ENCODE assay signal across 29 mouse cellular contexts in the genomic region with DNA sequence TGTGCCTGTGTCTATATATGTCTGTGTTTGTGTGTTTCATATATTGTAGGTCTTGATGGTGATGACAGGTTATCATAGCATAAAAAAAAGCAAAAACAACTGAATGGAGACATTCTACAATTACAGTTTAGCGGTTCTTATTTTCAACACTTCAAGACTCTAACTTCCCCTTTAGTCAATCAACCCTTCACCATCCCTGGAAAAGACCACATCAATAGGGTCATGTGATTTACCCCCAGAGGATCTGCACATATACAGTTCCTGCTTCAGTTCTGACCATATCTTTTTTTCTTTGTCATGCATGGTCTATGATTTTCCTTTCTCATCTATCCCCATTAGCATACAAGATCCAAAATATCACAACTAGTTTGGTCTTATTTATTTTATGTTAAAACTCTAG.
"Had no signal": no experiment of that assay in that cellular context is flagged by ENCODE, and none has a peak within 500 bp of the region (broad histone marks: within the 10 kb centered on the region; RNA-seq: fewer than 3 reads in every experiment).

No protein-coding gene starts in this region.

- ATAC-seq: hindbrain, embryonic 16.5 days; inflammation-experienced regulatory T-cells, adult 6 months; intestine, embryonic 16.5 days had no signal

- H3K27ac ChIP-seq: gastrocnemius, adult 2 months; heart, adult 2 months; heart, embryonic 13.5 days; heart, embryonic 15.5 days; hindbrain, embryonic 10.5 days; hindbrain, embryonic 12.5 days; hindbrain, embryonic 14.5 days; layer of hippocampus, adult 2 months; left cerebral cortex, adult 2 months; limb, embryonic 10.5 days; limb, embryonic 12.5 days; liver, embryonic 14.5 days had no signal

- H3K36me3 ChIP-seq: heart, embryonic 13.5 days; heart, embryonic 15.5 days; hindbrain, embryonic 10.5 days; hindbrain, embryonic 12.5 days; limb, embryonic 10.5 days; limb, embryonic 12.5 days had no signal

- DNase-seq: gastrocnemius, adult 2 months; gastrocnemius, postnatal 10 days; gastrocnemius, postnatal 25 days; heart, adult 11 months; heart, adult 2 months; heart, postnatal 14 days; heart, postnatal 36 days; kidney, adult 11 months; kidney, adult 2 months; kidney, adult 9 months; kidney, postnatal 10 days; kidney, postnatal 25 days; kidney, postnatal 4 days; liver had no signal

- H3K9ac ChIP-seq: heart, embryonic 13.5 days; heart, embryonic 15.5 days; hindbrain, embryonic 12.5 days; hindbrain, embryonic 14.5 days; limb, embryonic 12.5 days; liver, embryonic 14.5 days had no signal

- H3K27me3 ChIP-seq: heart, embryonic 13.5 days; heart, embryonic 15.5 days; hindbrain, embryonic 12.5 days; limb, embryonic 12.5 days had no signal

- H3K4me1 ChIP-seq: heart, embryonic 13.5 days; heart, embryonic 15.5 days; hindbrain, embryonic 10.5 days; hindbrain, embryonic 12.5 days; limb, embryonic 10.5 days; limb, embryonic 12.5 days had no signal

- H3K4me3 ChIP-seq: gastrocnemius, adult 2 months; heart, adult 2 months; heart, embryonic 13.5 days; heart, embryonic 15.5 days; hindbrain, embryonic 10.5 days; hindbrain, embryonic 12.5 days; layer of hippocampus, adult 2 months; left cerebral cortex, adult 2 months; limb, embryonic 10.5 days; limb, embryonic 12.5 days had no signal

- H3K4me2 ChIP-seq: heart, embryonic 11.5 days; heart, embryonic 13.5 days; heart, embryonic 15.5 days; hindbrain, embryonic 12.5 days; hindbrain, embryonic 14.5 days; limb, embryonic 12.5 days; liver, embryonic 11.5 days had no signal

- H3K9me3 ChIP-seq: heart, embryonic 13.5 days; heart, embryonic 15.5 days; hindbrain, embryonic 10.5 days; hindbrain, embryonic 12.5 days; limb, embryonic 10.5 days; limb, embryonic 12.5 days had no signal
